ENCODE assay signal across 7 mouse cellular contexts in the genomic region with DNA sequence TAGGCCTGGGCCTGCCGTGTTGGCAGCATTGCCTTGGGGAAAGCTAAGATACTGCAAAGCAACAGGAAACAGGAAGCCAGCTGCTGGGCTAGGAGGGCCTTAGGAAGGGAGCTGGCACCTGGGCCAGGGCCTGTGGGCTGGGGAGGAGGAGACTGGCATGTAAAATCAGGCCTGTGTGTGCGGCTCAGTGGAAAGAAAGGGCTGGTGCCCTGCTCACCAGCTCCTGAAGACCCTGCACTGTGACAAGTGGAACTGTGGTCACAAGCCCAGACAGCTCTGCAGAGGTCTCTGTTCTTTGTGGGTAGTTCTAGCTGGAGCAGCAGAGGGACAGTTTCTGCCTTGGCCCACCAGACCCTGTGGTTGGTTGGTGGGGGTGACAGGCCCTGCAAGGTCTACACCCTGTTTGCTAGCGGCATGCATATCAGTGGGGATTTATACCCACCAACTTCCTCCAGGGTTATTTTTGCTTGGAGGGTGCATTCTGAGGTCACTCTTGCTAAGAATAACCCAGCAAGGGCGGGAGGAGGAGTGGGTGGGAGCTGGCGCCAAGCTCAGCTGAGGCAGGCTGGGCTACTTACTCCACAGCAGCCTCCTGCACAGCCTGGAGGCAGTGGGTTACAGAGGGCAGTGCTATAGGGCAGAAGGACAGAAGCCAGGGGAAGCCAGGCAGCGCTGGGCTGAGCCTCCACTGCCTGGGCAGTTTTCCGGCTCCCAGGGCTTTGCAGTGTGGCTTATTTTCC. TPM values are rescaled to one million over a fixed set of nuclear protein-coding genes. Genes with fewer than 3 reads are reported as not detected.
A peak's percentile ranks its signal among the peaks of the same experiment; 100 is the strongest.
DNase-seq lines count a peak whose midpoint lies in the region; ATAC-seq and TF ChIP-seq lines count a peak whose summit lies in the region.

No protein-coding gene starts in this region.

- H3K4me1 ChIP-seq in E14TG2a.4 (replicated peaks; ENCODE audit: low read depth, low read length), result peaks cover 29% of the 10 kb centered on the region
- H3K4me1 ChIP-seq in forebrain, embryonic 14.5 days (ENCODE audit: control insufficient read depth, insufficient read depth, low read length), result no peaks in the 10 kb centered on the region
- H3K4me1 ChIP-seq in limb, embryonic 10.5 days, result peaks cover 49% of the 10 kb centered on the region

- H3K4me2 ChIP-seq in forebrain, embryonic 14.5 days (ENCODE audit: low read length), result no peak overlapping the region

- no peaks in the 10 kb centered on the region for H3K9me3 ChIP-seq in E14TG2a.4 (ENCODE audit: low read length)
- no peaks in the 10 kb centered on the region for H3K9me3 ChIP-seq in forebrain, embryonic 14.5 days (replicated peaks; ENCODE audit: control insufficient read depth, low read length)
- no peaks in the 10 kb centered on the region for H3K9me3 ChIP-seq in limb, embryonic 10.5 days (replicated peaks)

- no peak overlapping the region for H3K27ac ChIP-seq in forebrain, embryonic 14.5 days (ENCODE audit: low read depth, low read length)
- H3K27ac ChIP-seq in limb, embryonic 10.5 days, result peak overlapping the region; percentile 56

- peak; percentile 23; the same call in 1 of the 2 replicates for ATAC-seq in forebrain, embryonic 14.5 days
- peak; percentile 91 to 94 for ATAC-seq in hematopoietic stem cell, adult 5-6 weeks (replicated peaks in 1 of 2; ENCODE audit: insufficient read depth in 1 of 2, low FRiP score in 2 of 2, low TSS enrichment in 1 of 2, low read depth in 1 of 2, poor library complexity in 2 of 2, severe bottlenecking in 2 of 2)
- ATAC-seq in megakaryocyte-erythroid progenitor cell, adult 5-6 weeks (replicated peaks; ENCODE audit: low FRiP score, low TSS enrichment, poor library complexity, severe bottlenecking), result peak; percentile 67

- H3K27me3 ChIP-seq in E14TG2a.4 (ENCODE audit: insufficient read depth, low read length), result no peaks in the 10 kb centered on the region
- no peaks in the 10 kb centered on the region for H3K27me3 ChIP-seq in forebrain, embryonic 14.5 days (replicated peaks; ENCODE audit: control insufficient read depth, insufficient read depth, low read length)
- peaks cover 13% of the 10 kb centered on the region; the same call in 1 of the 2 replicates for H3K27me3 ChIP-seq in limb, embryonic 10.5 days (ENCODE audit: low read depth, poor library complexity, severe bottlenecking)

- H3K9ac ChIP-seq in forebrain, embryonic 14.5 days (ENCODE audit: low read length), result no peak overlapping the region

- 0 out of 2 replicates have a peak overlapping the region, but pooled peaks have one; percentile 2 for H3K4me3 ChIP-seq in E14TG2a.4 (replicated peaks; ENCODE audit: low read length)
- no peak overlapping the region for H3K4me3 ChIP-seq in forebrain, embryonic 14.5 days (ENCODE audit: low read depth, low read length)
- H3K4me3 ChIP-seq in limb, embryonic 10.5 days, result no peak overlapping the region

- no peaks in the 10 kb centered on the region for H3K36me3 ChIP-seq in E14TG2a.4 (ENCODE audit: insufficient read depth, low read length)
- peaks cover 16% of the 10 kb centered on the region for H3K36me3 ChIP-seq in forebrain, embryonic 14.5 days (ENCODE audit: control insufficient read depth, insufficient read depth, low read length)
- peaks cover 20% of the 10 kb centered on the region for H3K36me3 ChIP-seq in limb, embryonic 10.5 days

- peak; percentile 81 for DNase-seq in adrenal gland, postnatal 14 days
- DNase-seq in forebrain, embryonic 14.5 days (ENCODE audit: low spot score), result no peak
- DNase-seq in limb, embryonic 10.5 days (ENCODE audit: low spot score), result no peak
- DNase-seq in spleen, postnatal 4 days (ENCODE audit: low spot score in 2 of 2), result peak; percentile 47 to 74

- WGBS in forebrain, embryonic 14.5 days, result 68% methylated on average over 7 of the region's 7 CpGs
- WGBS in limb, embryonic 10.5 days, result 58% methylated on average over 7 of the region's 7 CpGs

- TF ChIP-seq CTCF in E14TG2a.4 (conservative IDR thresholded peaks at IDR 0.05; ENCODE audit: low read length), result no peak

RNA-seq across cellular contexts. Expression of a gene that starts 50.1 kb away (rescaled TPM):
- 95.6 and 106 TPM in 2 replicates for total RNA-seq in adrenal gland, postnatal 14 days (2021)
- 28.0 and 32.0 TPM in 2 replicates for polyA plus RNA-seq in forebrain, embryonic 14.5 days (2014; fragmentation: Nextera tagmentation; extraction: Ambion mirVana)
- total RNA-seq in hematopoietic stem cell, adult 5-6 weeks (2017), result 25.2 and 35.0 TPM in 2 replicates
- 221 and 298 TPM in 2 replicates for polyA plus RNA-seq in limb, embryonic 10.5 days (2016; fragmentation: Nextera tagmentation; extraction: Ambion mirVana)
- 13.4 and 30.0 TPM in 2 replicates for total RNA-seq in megakaryocyte-erythroid progenitor cell, adult 5-6 weeks (2014; fragmentation: Nextera tagmentation)
- 10.7 and 16.8 TPM in 2 replicates for total RNA-seq in megakaryocyte-erythroid progenitor cell, adult 5-6 weeks (2017)

Comparison
In these comparisons a context has a peak if more than half of its experiments do, and no peak if none do; other contexts are left out.
1. DNase-seq: peak in adrenal gland, postnatal 14 days (single experiment) and spleen, postnatal 4 days (2 of 2); none in forebrain, embryonic 14.5 days (single experiment) and limb, embryonic 10.5 days (single experiment).
2. ATAC-seq: peak in every context shown above with its lines; median percentile 92 in hematopoietic stem cell, adult 5-6 weeks; 67 in megakaryocyte-erythroid progenitor cell, adult 5-6 weeks; 23 in forebrain, embryonic 14.5 days.